Mouse (Mus musculus) midbrain, postnatal 0 days (tissue): ENCODE measurements at regions not wholly inside any gene's neighbourhood (a gene's known extent, or its start where the extent isn't known, plus 50 kb on each side); places are given as distances from the start of the nearest gene placed in this dataset.
A peak's percentile ranks its signal among the peaks of the same experiment; 100 is the strongest.

ENCODE experiments used
- ATAC-seq: fragments of 200-750 bp; cut with Nextera tagmentation; 2 replicates; pipeline ENCODE4 v1.8.0; 2017; ENCODE audit warnings: moderate number of reproducible peaks, mild to moderate bottlenecking, moderate TSS enrichment, moderate library complexity; ENCODE audit not compliant: low FRiP score
- DNase-seq: peaks from one replicate; pipeline ENCODE4 v3.0.0-alpha.2; 2015; ENCODE audit warnings: low spot score
- H3K27ac ChIP-seq: fragments of 300-500 bp; sonication (generic); 2 replicates; pipeline ENCODE4 v1.5.1; 2014; ENCODE audit warnings: low read depth, mild to moderate bottlenecking, low read length, mixed read lengths
- H3K27me3 ChIP-seq: fragments of 300-500 bp; sonication (generic); 2 replicates; pipeline ENCODE4 v1.6.1; 2014; ENCODE audit warnings: low read length, control low read depth, mixed read lengths; ENCODE audit not compliant: insufficient read depth
- H3K36me3 ChIP-seq: fragments of 300-500 bp; sonication (generic); 2 replicates; pipeline ENCODE4 v1.6.1; 2014; ENCODE audit warnings: low read length, control low read depth, mixed read lengths; ENCODE audit not compliant: insufficient read depth
- H3K4me1 ChIP-seq: fragments of 300-500 bp; sonication (generic); 2 replicates; pipeline ENCODE4 v1.6.1; 2014; ENCODE audit warnings: mild to moderate bottlenecking, control low read depth, antibody characterized with exemption, low read length, mixed read lengths; ENCODE audit not compliant: insufficient read depth
- H3K4me2 ChIP-seq: fragments of 300-500 bp; sonication (generic); 2 replicates; pipeline ENCODE4 v1.6.1; 2014; ENCODE audit warnings: low read depth, mild to moderate bottlenecking, low read length, mixed read lengths; ENCODE audit not compliant: poor library complexity, severe bottlenecking
- H3K4me3 ChIP-seq: fragments of 300-500 bp; sonication (generic); 2 replicates; pipeline ENCODE4 v1.5.1; 2014; ENCODE audit warnings: low read depth, mild to moderate bottlenecking, low read length, moderate library complexity
- H3K9ac ChIP-seq: fragments of 300-500 bp; sonication (generic); replicated peaks from 2 replicates; pipeline ENCODE4 v1.6.1; 2014; ENCODE audit warnings: mild to moderate bottlenecking, low read length, moderate library complexity, mixed read lengths; ENCODE audit not compliant: poor library complexity, severe bottlenecking
- H3K9me3 ChIP-seq: fragments of 300-500 bp; sonication (generic); 2 replicates; pipeline ENCODE4 v1.6.1; 2016; ENCODE audit warnings: low read length, control low read depth
- CTCF ChIP-seq: IDR thresholded peaks from 2 replicates; pipeline ENCODE4 v1.5.1; 2016; ENCODE audit warnings: antibody characterized with exemption, mild to moderate bottlenecking
- WGBS: fragments of 180-500 bp; shearing (Covaris S2); extraction: QIAGEN DNeasy Blood & Tissue Kit; methylation state at CpG from one replicate; pipeline ENCODE4 v1.1.7; 2014; 5-methylcytosine and 5-hydroxymethylcytosine counted together

DNA sequence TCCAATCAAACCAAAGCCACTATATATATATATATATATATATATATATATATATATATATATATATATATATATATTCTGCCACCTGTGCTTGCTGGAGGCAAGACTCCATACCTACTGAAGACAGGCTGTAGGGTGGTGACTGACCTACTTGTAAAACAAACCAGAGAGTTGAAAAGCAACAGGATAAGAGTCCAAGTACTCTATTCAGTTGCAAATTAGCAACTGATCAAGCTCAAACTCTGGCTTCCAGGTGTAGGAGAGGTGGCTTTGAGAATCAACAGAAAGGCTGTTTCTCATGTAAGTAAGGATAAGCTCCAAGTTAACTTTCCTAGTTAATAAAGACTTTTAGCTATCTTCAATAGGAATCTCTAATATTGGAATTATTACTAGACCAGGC lies 355.1 kb upstream of the Ercc4 start:
- Histone ChIP-seq H3K4me2 (no peak overlapping the region), H3K9ac (no peak overlapping the region), H3K4me1 (no peaks in the 10 kb centered on the region), H3K36me3 (no peaks in the 10 kb centered on the region), H3K27ac (no peak overlapping the region), H3K27me3 (no peaks in the 10 kb centered on the region), H3K9me3 (no peaks in the 10 kb centered on the region), H3K4me3 (no peak overlapping the region)
- no peak for ATAC-seq
- TF ChIP-seq CTCF, result no peak
- no peak for DNase-seq

GRCm38 (mm10) chr16:12758594-12758993 lies 350.9 kb upstream of the Ercc4 start:
- 89% methylated on average over 4 of the region's 4 CpGs for WGBS
- no peaks in the 10 kb centered on the region for H3K36me3 ChIP-seq
- no peaks in the 10 kb centered on the region for H3K4me1 ChIP-seq
- H3K4me3 ChIP-seq, result no peak overlapping the region
- H3K9me3 ChIP-seq, result no peaks in the 10 kb centered on the region
- no peak for DNase-seq
- H3K27ac ChIP-seq, result no peak overlapping the region
- no peaks in the 10 kb centered on the region for H3K27me3 ChIP-seq
- peak; percentile 26; the same call in 1 of the 2 replicates for TF ChIP-seq CTCF
- no peak overlapping the region for H3K9ac ChIP-seq
- no peak for ATAC-seq
- H3K4me2 ChIP-seq, result no peak overlapping the region

DNA sequence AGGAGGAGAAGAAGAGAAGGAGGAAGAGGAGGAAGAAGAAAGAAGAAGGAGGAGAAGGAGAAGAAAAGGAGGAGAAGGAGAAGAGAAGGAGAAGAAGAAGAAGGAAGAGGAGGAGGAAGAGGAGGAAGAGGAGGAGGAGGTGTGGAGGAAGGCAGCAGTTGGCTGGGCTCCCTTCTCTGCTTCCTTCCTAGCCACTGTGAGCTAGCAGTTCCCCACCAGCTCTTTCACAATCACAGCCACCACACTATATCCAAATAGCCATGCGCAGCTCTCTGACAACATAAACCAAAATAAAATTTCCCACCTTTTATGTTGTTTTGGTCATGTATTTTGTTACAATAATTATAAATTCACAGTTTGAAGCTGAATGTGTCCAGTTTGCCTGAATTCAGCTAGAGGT lies 345.3 kb upstream of the Ercc4 start:
- Histone ChIP-seq H3K9me3 (no peaks in the 10 kb centered on the region), H3K4me3 (no peak overlapping the region), H3K27me3 (no peaks in the 10 kb centered on the region), H3K27ac (no peak overlapping the region), H3K9ac (no peak overlapping the region), H3K36me3 (no peaks in the 10 kb centered on the region), H3K4me1 (no peaks in the 10 kb centered on the region), H3K4me2 (no peak overlapping the region)
- WGBS, result 100% methylated on average over 1 of the region's 1 CpGs
- DNase-seq (no peak), ATAC-seq (no peak)
- no peak for TF ChIP-seq CTCF

GRCm38 (mm10) chr16:12764608-12765007 lies 344.9 kb upstream of the Ercc4 start:
- Histone ChIP-seq H3K4me2 (no peak overlapping the region), H3K9me3 (no peaks in the 10 kb centered on the region), H3K4me3 (no peak overlapping the region), H3K36me3 (no peaks in the 10 kb centered on the region), H3K4me1 (no peaks in the 10 kb centered on the region), H3K27me3 (no peaks in the 10 kb centered on the region), H3K9ac (no peak overlapping the region), H3K27ac (no peak overlapping the region)
- DNase-seq (no peak), ATAC-seq (no peak)
- TF ChIP-seq CTCF, result no peak
- WGBS, result 77% methylated on average over 1 of the region's 1 CpGs

GRCm38 (mm10) chr16:12766846-12767245 lies 342.6 kb upstream of the Ercc4 start:
- Histone ChIP-seq H3K36me3 (no peaks in the 10 kb centered on the region), H3K9ac (no peak overlapping the region), H3K9me3 (0 out of 2 replicates have a peak, but pooled peaks cover 3% of the 10 kb centered on the region), H3K4me2 (no peak overlapping the region), H3K27me3 (no peaks in the 10 kb centered on the region), H3K27ac (no peak overlapping the region), H3K4me3 (no peak overlapping the region), H3K4me1 (no peaks in the 10 kb centered on the region)
- DNase-seq (no peak), ATAC-seq (no peak)
- 78% methylated on average over 7 of the region's 7 CpGs for WGBS
- TF ChIP-seq CTCF, result no peak

- H3K27ac ChIP-seq, result no peak overlapping the region
- H3K4me1 ChIP-seq, result no peaks in the 10 kb centered on the region
- WGBS, result 78% methylated on average over 2 of the region's 2 CpGs
- no peak overlapping the region for H3K4me3 ChIP-seq
- ATAC-seq (no peak), DNase-seq (no peak)
- H3K9ac ChIP-seq, result no peak overlapping the region
- no peaks in the 10 kb centered on the region for H3K27me3 ChIP-seq
- no peak overlapping the region for H3K4me2 ChIP-seq
- no peaks in the 10 kb centered on the region for H3K36me3 ChIP-seq
- TF ChIP-seq CTCF, result no peak
- H3K9me3 ChIP-seq, result 0 out of 2 replicates have a peak, but pooled peaks cover 3% of the 10 kb centered on the region
These were observed 341.2 kb upstream of the Ercc4 start for GRCm38 (mm10) chr16:12768161-12768895.
